Mouse (Mus musculus): Measurements from ENCODE around the gene Cdk19. TPM values are rescaled to one million over a fixed set of nuclear protein-coding genes. Genes with fewer than 3 reads are reported as not detected.

Gene Cdk19
- polyA plus RNA-seq, 1 experiment from 2014 or later: 2.6 TPM

DNA sequence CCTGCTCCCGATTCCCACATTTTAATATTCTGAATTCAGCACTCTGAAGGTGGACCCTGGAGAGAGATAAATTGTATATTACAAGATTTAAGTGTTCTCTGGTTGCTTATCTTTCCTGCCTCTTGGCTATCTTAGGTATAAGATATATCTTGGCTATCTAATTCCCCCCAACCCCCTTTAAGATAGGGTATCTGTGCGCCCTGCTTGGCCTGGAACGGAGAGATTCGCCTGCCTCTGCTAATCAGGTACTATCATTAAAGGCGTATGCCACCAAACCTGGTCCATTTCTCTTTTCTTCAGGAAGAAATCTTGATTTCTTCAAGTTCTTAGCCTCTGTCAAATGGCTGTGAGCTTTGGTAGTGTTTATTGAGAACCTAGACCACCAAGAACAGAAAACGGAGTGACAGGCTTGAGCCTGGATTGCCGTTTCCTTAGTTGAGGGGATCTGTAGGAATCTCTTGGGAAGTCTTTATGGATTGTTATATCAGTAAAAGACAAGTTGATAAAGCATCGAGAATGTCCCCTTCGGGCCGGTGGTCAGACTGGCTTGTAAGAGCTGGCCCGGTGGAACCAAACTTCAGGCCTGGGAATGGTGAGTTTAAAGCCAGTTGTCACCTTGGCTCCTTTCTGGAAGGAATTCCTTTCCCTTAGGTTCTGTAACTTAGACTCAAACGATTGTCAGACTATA lies 11.0 kb downstream of the Cdk19 start:
- no peaks in the 10 kb centered on the region for H3K36me3 ChIP-seq
- no peak for ATAC-seq (ENCODE audit: low read depth)
- DNase-seq: no peak
- no peaks in the 10 kb centered on the region for H3K9me3 ChIP-seq (replicated peaks)
- peak overlapping the region; percentile 95 for H3K9ac ChIP-seq
- no peaks in the 10 kb centered on the region for H3K27me3 ChIP-seq
- 42% methylated on average over 12 of the region's 12 CpGs for WGBS (ENCODE audit: insufficient replicate concordance)
- no peak overlapping the region for H3K27ac ChIP-seq
- peak overlapping the region; percentile 95 for H3K4me2 ChIP-seq
- peaks cover 27% of the 10 kb centered on the region for H3K4me1 ChIP-seq (replicated peaks)
- H3K4me3 ChIP-seq (replicated peaks): peak overlapping the region; percentile 95

DNA sequence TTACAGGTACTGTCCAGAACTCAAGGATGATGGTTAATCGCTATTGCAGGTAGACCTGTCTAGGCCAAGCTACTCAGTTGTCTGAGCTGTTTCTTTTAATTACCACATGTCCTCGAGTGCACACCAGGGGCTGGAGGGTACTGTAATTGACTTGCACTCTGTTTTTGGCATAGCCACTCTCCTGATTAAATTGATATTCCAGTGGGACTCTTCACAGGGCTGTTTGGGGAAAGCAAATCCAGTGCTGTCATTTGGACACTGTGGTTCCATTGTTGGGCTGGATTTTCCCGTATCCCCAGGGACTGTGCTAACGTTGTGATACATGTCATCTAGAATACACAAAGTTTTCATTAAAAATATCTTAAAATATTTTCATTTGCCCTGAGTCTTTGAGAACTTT lies 11.8 kb downstream of the Cdk19 start:
- whole genome bisulfite sequencing (ENCODE audit: insufficient replicate concordance): 83% methylated on average over 4 of the region's 4 CpGs
- ATAC-seq (ENCODE audit: low read depth): no peak

DNA sequence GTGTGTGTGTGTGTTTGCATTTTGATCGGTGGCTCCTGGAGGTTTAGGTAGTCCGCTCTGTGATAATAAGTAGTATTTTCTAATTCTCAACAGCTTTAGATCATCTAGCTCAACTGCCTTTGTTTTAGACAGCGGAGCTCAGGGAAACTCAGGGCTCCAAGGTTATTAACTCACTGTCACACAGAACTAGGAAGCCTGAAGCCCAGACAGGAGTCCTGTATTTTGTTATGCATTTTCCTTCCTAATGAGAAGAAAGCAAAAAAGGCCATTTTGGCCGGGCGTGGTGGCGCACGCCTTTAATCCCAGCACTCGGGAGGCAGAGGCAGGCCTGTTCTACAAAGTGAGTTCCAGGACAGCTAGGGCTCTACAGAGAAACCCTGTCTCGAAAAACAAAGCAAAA lies 14.7 kb downstream of the Cdk19 start:
- H3K27ac ChIP-seq: no peak overlapping the region
- H3K9me3 ChIP-seq (replicated peaks): no peaks in the 10 kb centered on the region
- no peaks in the 10 kb centered on the region for H3K27me3 ChIP-seq
- no peak overlapping the region for H3K9ac ChIP-seq
- no peak overlapping the region for H3K4me2 ChIP-seq
- H3K4me3 ChIP-seq (replicated peaks): no peak overlapping the region
- H3K4me1 ChIP-seq (replicated peaks): peaks cover 15% of the 10 kb centered on the region
- 80% methylated on average over 9 of the region's 9 CpGs for WGBS (ENCODE audit: insufficient replicate concordance)
- no peak for DNase-seq
- no peaks in the 10 kb centered on the region for H3K36me3 ChIP-seq
- no peak for ATAC-seq (ENCODE audit: low read depth)

More for the DNA sequence above, 11.8 kb downstream of the Cdk19 start:
- 0 out of 2 replicates have a peak overlapping the region, but pooled peaks have one; percentile 95 for H3K4me3 ChIP-seq (replicated peaks)
- DNase-seq: no peak
- H3K9me3 ChIP-seq (replicated peaks): no peaks in the 10 kb centered on the region
- H3K36me3 ChIP-seq: no peaks in the 10 kb centered on the region
- H3K27me3 ChIP-seq: no peaks in the 10 kb centered on the region
- peaks cover 27% of the 10 kb centered on the region for H3K4me1 ChIP-seq (replicated peaks)
- H3K27ac ChIP-seq: no peak overlapping the region
- peak overlapping the region; percentile 95 for H3K4me2 ChIP-seq
- no peak overlapping the region for H3K9ac ChIP-seq

DNA sequence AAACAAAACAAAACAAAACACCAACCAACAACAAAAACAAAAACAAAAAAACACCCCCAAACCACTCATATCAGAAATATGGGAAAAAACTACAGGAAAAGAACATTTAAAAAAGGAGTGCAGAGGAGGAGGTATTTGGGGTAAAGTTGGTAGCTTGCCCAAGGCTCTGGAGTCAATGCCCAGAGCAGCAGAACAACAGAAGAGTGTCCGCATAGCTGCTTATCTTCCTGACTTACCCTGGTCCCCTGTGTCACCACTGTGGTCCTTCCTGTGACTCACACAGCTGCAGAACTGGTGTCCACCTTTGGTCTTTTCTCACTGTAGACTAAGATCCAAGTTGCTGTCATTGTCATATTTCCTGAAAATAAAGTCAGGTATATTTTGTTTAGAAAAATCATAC lies 15.2 kb downstream of the Cdk19 start:
- H3K9me3 ChIP-seq (replicated peaks): no peaks in the 10 kb centered on the region
- peaks cover 15% of the 10 kb centered on the region for H3K4me1 ChIP-seq (replicated peaks)
- no peak overlapping the region for H3K4me3 ChIP-seq (replicated peaks)
- no peaks in the 10 kb centered on the region for H3K27me3 ChIP-seq
- H3K36me3 ChIP-seq: no peaks in the 10 kb centered on the region
- DNase-seq (no peak), ATAC-seq (ENCODE audit: low read depth) (no peak)
- H3K27ac ChIP-seq: no peak overlapping the region
- no peak overlapping the region for H3K9ac ChIP-seq
- no peak overlapping the region for H3K4me2 ChIP-seq
- 54% methylated on average over 1 of the region's 1 CpGs for WGBS (ENCODE audit: insufficient replicate concordance)

DNA sequence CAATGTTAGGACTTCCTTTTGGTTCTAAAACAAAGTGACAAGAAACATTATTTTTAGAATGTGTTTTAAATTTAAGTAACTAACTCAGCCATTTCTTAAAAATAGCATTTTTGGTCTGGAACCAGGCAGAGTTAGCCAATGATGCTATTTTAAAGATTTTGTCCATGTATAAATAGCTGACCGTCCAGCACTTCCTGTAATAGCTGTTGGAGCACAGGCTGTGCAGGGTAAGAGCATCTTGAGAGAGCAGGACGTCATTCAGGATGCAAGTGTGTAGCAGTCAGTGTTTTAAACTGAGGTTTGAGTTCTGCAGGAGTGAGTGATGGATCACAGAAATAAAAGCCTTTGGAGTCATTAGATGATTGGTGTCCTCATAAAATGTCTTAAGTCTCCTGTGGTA lies 18.8 kb downstream of the Cdk19 start:
- H3K4me3 ChIP-seq (replicated peaks): no peak overlapping the region
- no peak overlapping the region for H3K9ac ChIP-seq
- H3K4me1 ChIP-seq (replicated peaks): peaks cover 11% of the 10 kb centered on the region
- no peak for DNase-seq
- H3K27ac ChIP-seq: no peak overlapping the region
- no peaks in the 10 kb centered on the region for H3K36me3 ChIP-seq
- WGBS (ENCODE audit: insufficient replicate concordance): 53% methylated on average over 2 of the region's 2 CpGs
- H3K9me3 ChIP-seq (replicated peaks): no peaks in the 10 kb centered on the region
- no peaks in the 10 kb centered on the region for H3K27me3 ChIP-seq
- ATAC-seq (ENCODE audit: low read depth): no peak
- no peak overlapping the region for H3K4me2 ChIP-seq

DNA sequence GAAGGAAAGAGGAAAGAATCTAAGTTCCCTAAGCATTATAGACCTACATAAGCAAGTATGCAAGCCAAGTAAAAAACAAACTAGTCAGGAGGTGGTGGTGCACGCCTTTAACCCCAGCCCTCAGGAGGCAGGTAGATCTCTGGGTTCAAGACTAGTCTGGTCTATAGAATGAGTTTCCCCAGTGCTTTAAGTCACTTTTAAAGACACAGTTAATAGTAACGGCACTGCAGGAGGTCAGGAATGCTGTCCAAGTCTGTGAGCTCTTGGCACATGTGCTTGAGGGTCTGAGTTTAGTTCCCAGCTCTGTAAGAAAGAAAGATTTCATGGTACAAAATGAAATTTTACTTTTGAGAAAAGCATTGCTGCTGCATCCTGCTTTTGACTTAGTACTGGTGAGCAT lies 19.8 kb downstream of the Cdk19 start:
- Histone ChIP-seq H3K27ac (no peak overlapping the region), H3K9ac (no peak overlapping the region), H3K4me3 (replicated peaks) (no peak overlapping the region), H3K27me3 (no peaks in the 10 kb centered on the region), H3K9me3 (replicated peaks) (no peaks in the 10 kb centered on the region), H3K4me2 (no peak overlapping the region), H3K4me1 (replicated peaks) (peaks cover 15% of the 10 kb centered on the region), H3K36me3 (no peaks in the 10 kb centered on the region)
- 86% methylated on average over 2 of the region's 2 CpGs for whole genome bisulfite sequencing (ENCODE audit: insufficient replicate concordance)
- ATAC-seq (ENCODE audit: low read depth): no peak
- no peak for DNase-seq

DNA sequence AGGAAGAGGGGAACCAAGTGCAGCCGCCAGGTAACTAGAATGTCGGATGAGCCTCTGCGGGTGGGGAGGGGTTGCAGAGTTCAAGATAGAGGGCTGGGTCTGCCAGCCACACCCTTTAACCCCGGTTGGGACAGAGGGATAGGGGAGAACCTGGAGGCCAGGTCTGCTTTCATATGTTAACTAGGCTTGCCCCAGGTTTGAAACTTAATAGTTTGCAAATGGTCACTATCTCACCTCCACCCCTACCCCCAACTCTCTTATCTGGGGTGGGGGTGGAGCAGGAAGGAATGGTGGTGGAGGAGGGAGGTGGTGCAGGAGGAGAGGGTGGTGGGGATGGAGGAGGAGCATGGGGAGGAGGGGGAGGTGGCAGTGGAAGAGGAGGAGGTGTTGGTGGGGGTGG lies 23.6 kb downstream of the Cdk19 start:
- peaks cover 15% of the 10 kb centered on the region for H3K4me1 ChIP-seq (replicated peaks)
- no peaks in the 10 kb centered on the region for H3K36me3 ChIP-seq
- H3K4me2 ChIP-seq: peak overlapping the region; percentile 31
- H3K27ac ChIP-seq: no peak overlapping the region
- peak; percentile 47; the same call in 1 of the 2 replicates for ATAC-seq (ENCODE audit: low read depth)
- no peak overlapping the region for H3K4me3 ChIP-seq (replicated peaks)
- H3K9me3 ChIP-seq (replicated peaks): no peaks in the 10 kb centered on the region
- DNase-seq: no peak
- WGBS (ENCODE audit: insufficient replicate concordance): 11% methylated on average over 4 of the region's 4 CpGs
- H3K27me3 ChIP-seq: no peaks in the 10 kb centered on the region
- H3K9ac ChIP-seq: no peak overlapping the region

DNA sequence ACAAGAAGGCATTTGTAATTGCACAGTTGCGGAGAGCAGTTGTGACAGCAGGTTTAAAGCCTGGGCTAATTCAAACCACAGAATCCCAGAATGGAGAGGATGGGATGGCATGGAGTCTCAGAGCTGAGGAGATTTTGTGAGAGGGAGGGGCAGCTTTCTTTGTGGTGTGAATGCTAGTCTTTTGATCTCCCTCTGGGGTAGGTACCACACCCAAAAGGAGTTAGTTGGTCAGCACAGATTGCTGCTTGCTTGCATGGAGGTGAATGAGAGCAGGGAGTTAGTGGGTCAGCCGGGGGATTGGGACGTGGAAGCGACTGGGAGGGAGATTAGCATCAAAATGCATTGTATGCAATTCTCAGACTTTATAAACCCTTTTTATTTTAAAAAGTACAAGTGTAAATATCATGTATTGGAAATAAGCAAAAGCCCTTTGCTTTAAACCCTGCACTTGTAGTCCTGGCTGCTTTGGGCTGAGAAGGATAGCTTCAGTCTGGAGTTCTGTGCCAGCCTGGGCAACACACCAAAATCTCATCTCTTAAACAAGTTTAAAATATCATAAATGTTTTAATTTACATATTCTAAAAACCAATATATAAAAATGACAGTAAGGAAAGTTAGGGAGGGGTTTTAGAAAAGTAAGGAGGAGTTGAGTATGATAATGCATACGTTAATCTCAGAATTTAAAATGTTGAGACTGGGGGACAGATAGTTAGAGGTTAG lies 25.4 kb downstream of the Cdk19 start:
- Histone ChIP-seq H3K9me3 (replicated peaks) (no peaks in the 10 kb centered on the region), H3K4me1 (replicated peaks) (peaks cover 15% of the 10 kb centered on the region), H3K27me3 (no peaks in the 10 kb centered on the region), H3K27ac (no peak overlapping the region), H3K36me3 (no peaks in the 10 kb centered on the region), H3K4me2 (no peak overlapping the region), H3K9ac (no peak overlapping the region), H3K4me3 (replicated peaks) (no peak overlapping the region)
- WGBS (ENCODE audit: insufficient replicate concordance): 62% methylated on average over 5 of the region's 5 CpGs
- ATAC-seq (ENCODE audit: low read depth): no peak
- DNase-seq: no peak

DNA sequence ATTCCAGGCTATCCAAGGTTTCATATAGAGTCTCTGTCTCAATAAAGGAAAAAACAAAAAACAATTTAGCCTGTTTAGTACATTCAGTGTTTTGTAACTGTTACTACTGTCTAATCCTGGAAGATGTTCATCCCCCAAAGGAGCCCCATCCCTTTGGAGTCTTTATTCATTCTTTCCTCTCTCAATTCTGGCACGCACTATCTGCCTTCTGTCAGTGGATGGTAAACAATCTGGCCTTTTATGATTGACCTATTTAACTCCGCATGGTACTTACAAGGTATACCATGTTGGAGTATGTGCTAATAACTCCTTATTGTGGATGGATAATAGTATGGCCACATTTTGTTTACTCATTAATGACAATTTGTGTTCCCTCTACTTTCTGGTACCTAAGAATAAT lies 26.6 kb downstream of the Cdk19 start:
- H3K27ac ChIP-seq: no peak overlapping the region
- DNase-seq (no peak), ATAC-seq (ENCODE audit: low read depth) (no peak)
- H3K9me3 ChIP-seq (replicated peaks): no peaks in the 10 kb centered on the region
- WGBS (ENCODE audit: insufficient replicate concordance): 77% methylated on average over 2 of the region's 2 CpGs
- H3K4me1 ChIP-seq (replicated peaks): peaks cover 15% of the 10 kb centered on the region
- H3K9ac ChIP-seq: no peak overlapping the region
- no peaks in the 10 kb centered on the region for H3K36me3 ChIP-seq
- H3K4me3 ChIP-seq (replicated peaks): no peak overlapping the region
- no peaks in the 10 kb centered on the region for H3K27me3 ChIP-seq
- no peak overlapping the region for H3K4me2 ChIP-seq

DNA sequence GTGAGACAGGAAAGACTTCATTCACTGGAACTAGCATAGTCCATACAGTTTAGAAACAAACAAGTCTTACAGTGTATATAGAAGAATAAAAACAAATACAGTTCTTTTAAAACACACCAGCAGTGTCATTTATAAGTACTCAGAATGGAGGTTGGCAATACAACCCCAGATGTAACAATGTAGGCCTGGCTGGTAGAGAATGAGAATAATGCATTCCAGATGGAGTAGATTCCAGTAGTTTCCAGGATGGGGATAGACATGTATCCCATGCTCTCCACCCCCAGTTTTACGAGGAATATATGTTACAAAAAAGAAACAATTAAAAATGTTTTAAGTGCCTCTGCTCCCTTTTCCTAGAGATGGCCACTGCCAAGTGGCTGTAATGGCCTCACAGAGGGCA lies 29.2 kb downstream of the Cdk19 start:
- H3K4me2 ChIP-seq: no peak overlapping the region
- no peaks in the 10 kb centered on the region for H3K9me3 ChIP-seq (replicated peaks)
- no peak overlapping the region for H3K4me3 ChIP-seq (replicated peaks)
- H3K27ac ChIP-seq: no peak overlapping the region
- H3K9ac ChIP-seq: no peak overlapping the region
- no peaks in the 10 kb centered on the region for H3K36me3 ChIP-seq
- 72% methylated on average over 1 of the region's 1 CpGs for WGBS (ENCODE audit: insufficient replicate concordance)
- DNase-seq (no peak), ATAC-seq (ENCODE audit: low read depth) (no peak)
- H3K4me1 ChIP-seq (replicated peaks): no peaks in the 10 kb centered on the region; the same call in 1 of the 2 replicates
- H3K27me3 ChIP-seq: no peaks in the 10 kb centered on the region

DNA sequence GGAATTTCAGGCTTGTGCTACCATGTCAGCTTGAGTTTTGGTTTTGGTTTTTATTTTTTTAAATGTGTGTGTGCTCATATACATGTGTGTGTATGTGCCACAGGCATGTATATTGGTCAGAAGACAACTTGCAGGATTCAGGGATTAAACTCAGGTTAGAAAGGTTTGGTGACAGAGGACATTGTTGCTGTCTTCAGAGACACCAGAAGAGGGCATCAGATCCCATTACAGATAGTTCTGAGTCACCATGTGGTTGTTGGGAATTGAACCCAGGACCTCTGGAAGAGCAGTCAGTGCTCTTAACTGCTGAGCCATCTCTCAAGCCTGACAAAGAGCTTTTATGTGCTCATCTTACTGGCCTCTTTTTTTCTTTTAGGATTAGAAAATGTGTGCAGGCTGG lies 30.8 kb downstream of the Cdk19 start:
- Histone ChIP-seq H3K4me1 (replicated peaks) (no peaks in the 10 kb centered on the region), H3K4me3 (replicated peaks) (no peak overlapping the region), H3K36me3 (no peaks in the 10 kb centered on the region), H3K9me3 (replicated peaks) (no peaks in the 10 kb centered on the region), H3K27ac (no peak overlapping the region), H3K4me2 (no peak overlapping the region), H3K27me3 (no peaks in the 10 kb centered on the region), H3K9ac (no peak overlapping the region)
- no peak for ATAC-seq (ENCODE audit: low read depth)
- DNase-seq: no peak

All from liver, embryonic 13.5 days (tissue).